Mouse (Mus musculus): ENCODE data around the gene Mrm3.
A peak's percentile ranks its signal among the peaks of the same experiment; 100 is the strongest.

Mrm3 gene

GRCm38 (mm10) chr11:76252036-76252435 is 8.5 kb downstream of the Mrm3 start:
- no peak for DNase-seq (ENCODE audit: low read depth, low spot score)

DNA sequence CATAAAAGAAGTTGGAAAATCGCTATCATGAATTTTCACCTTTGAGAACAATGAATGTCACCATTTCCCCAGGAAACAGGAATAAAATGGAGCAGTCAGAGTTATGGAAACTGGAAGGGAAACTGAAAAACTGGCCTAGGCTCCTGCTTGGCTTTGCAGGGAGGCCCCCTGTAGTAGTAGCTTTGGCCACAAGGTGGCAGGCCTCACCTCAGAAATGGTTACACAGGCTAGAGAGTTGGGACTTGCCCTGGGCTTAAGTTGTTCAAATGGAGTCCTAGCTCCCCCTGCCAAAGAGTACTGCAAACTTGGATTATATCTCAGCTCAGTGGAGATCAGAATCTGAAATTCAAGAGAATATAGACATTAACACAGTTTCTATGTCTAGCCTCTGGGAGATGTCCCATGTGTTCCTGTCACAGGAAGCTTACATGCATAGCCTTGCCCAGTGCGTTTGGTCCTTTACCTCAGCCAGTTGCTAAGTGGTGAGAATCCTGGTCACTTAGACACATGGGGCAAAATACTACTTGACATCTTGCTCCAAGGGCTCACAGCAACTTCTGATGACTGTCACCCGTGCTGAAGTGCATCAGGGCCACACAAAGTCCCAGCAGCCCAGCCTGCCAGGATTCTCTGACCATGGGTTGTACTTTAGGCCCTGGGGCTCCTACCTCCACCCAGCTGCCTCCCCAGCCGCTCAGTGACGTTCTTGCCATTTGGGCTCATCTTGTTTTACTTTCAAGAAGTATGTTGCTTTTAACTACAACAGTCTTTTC is 9.8 kb downstream of the Mrm3 start:
- peak; percentile 66 for DNase-seq (ENCODE audit: low read depth, low spot score)

DNA sequence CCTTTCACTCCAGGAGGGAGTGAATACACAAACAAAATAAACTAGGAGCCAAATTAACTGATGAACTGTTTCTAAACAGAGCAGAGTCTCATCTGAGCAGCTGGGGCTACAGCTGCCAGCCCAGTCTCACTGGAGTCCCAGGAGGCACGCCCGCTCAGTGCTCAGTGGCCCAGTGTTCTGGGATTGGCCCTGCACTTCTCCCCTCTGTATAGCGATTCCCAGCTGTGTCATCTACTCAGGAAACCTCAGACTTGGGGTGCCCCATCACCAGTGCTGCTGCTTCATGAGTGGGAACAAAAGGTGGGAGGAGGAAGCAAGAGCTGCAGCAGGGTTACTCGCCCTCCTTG is 10.4 kb downstream of the Mrm3 start:
- DNase-seq (ENCODE audit: low read depth, low spot score): no peak

GRCm38 (mm10) chr11:76255431-76256001 is 12.0 kb downstream of the Mrm3 start:
- DNase-seq (ENCODE audit: low read depth, low spot score): no peak

DNA sequence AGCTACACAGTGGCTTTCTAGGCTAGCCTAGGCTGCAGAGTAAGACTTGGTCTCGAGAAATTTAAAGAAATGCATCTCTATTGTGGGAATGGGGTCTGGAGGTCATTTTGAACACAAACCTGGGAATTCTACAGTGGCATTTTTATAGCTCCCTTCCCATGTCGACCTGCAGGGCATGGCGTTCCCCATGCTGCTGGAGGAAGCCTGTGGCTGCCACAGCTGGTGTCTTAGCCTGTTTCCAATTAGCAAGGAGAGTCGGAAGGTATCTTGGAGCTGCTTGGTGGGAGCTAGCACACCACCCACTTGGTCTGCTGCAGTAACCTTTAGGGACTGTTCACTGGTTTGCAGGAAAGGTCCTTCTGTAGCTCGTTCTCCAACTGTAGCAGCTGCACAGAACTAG is 12.6 kb downstream of the Mrm3 start:
- DNase-seq (ENCODE audit: low read depth, low spot score): no peak

GRCm38 (mm10) chr11:76257386-76257785 is 13.9 kb downstream of the Mrm3 start:
- no peak for DNase-seq (ENCODE audit: low read depth, low spot score)

DNA sequence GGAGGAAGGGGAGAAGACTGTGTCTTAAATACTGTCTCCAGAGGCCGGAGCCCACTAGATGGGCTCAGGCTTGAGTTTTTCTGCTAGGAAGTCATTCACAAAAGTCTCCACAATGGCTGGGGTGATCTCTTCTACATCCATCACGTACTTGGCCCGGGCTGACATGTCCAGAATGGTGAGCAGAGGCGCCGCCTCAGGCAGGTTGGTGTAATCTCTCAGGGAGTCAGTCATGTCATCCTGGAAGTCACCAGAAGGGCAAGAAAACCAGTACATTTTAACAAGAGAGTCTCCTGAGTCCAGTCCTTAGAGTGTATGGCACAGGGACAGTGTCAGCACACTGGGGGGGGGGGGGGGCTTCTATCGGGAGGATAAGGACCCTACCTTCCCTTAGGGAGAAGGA is 15.0 kb downstream of the Mrm3 start:
- peak; percentile 55 for DNase-seq (ENCODE audit: low read depth, low spot score)

- peak; percentile 28 for DNase-seq (ENCODE audit: low read depth, low spot score)
These were observed 16.9 kb downstream of the Mrm3 start for GRCm38 (mm10) chr11:76260208-76261050.

- no peak for DNase-seq (ENCODE audit: low read depth, low spot score)
These were observed 17.7 kb downstream of the Mrm3 start for GRCm38 (mm10) chr11:76261224-76261623.

GRCm38 (mm10) chr11:76262611-76263351 is 19.3 kb downstream of the Mrm3 start:
- DNase-seq (ENCODE audit: low read depth, low spot score): peak; percentile 23

- no peak for DNase-seq (ENCODE audit: low read depth, low spot score)
These were observed 24.0 kb downstream of the Mrm3 start for GRCm38 (mm10) chr11:76267550-76267949.

GRCm38 (mm10) chr11:76268001-76268459 is 24.5 kb downstream of the Mrm3 start:
- no peak for DNase-seq (ENCODE audit: low read depth, low spot score)

DNA sequence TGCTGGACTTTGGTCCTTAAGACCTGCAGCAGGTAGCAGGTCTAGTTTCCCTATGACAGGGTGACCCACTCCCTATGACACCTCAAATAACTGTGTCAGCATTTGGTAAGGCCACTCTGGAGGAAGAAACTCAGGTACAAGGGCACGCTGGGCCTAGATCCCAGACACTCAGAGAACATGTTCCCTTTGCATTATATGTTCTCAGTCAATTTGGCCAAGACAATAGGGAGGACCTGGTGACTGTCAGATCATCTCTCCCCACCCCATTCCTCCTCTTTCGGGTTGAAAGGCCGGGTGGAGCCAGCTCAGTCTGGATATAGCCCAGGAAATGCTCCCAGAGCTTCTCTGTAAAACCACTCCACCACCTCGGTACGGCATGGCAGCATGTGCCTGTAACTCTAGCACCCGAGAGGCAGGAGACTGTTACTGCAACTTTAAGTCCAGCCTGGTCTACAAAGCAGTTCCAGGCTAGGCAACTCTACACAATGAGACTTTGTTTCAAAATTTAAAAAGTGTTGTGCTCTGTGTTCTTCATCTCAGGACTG is 25.1 kb downstream of the Mrm3 start:
- peak; percentile 41 for DNase-seq (ENCODE audit: low read depth, low spot score)

- DNase-seq (ENCODE audit: low read depth, low spot score): peak; percentile 59
These were observed 28.9 kb downstream of the Mrm3 start for GRCm38 (mm10) chr11:76272440-76272839.

DNA sequence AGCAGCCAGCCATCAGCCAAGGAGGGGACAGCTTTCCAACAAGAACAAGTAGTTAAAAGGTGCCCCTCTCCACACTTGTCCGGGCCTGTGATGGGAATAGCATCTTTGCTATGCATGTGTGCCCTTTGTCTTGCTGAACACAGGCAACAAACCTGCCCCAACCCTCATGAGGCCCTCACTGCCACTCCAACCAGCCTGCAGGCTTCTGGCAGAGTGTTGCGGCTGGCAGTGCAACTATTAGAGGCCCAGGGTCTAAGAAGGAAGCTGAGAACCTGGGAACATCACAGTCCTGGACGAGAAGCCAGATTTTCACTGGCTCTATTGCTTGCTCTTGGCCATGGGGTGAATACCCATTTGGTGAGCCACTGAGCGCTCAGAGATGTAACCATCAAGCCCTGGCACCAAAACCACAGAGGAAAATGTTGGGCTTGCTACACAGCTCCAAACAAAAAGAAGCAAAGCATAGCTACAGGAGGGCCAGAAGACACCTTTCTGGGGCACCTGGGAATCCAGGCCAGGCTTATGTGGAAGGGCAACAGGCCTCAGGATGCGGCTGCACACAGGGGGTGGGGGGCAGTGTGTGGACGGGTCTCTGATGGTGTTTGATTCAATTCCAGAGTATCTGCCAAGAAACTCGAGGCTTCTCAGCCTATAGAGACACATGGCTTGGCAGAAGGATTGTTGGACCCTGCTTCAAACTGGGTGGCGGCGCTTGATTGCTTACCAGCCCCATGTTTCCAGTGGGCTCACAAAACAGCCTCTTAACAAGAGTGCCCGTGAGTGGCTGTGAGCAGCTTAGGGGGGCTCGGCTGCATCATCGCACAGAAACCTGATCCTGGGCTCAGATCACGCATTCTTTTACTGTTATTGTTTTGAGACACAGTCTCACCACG is 35.7 kb downstream of the Mrm3 start:
- no peak for DNase-seq (ENCODE audit: low read depth, low spot score)

- DNase-seq (ENCODE audit: low read depth, low spot score): no peak
These were observed 36.5 kb downstream of the Mrm3 start for GRCm38 (mm10) chr11:76279971-76280370.

DNA sequence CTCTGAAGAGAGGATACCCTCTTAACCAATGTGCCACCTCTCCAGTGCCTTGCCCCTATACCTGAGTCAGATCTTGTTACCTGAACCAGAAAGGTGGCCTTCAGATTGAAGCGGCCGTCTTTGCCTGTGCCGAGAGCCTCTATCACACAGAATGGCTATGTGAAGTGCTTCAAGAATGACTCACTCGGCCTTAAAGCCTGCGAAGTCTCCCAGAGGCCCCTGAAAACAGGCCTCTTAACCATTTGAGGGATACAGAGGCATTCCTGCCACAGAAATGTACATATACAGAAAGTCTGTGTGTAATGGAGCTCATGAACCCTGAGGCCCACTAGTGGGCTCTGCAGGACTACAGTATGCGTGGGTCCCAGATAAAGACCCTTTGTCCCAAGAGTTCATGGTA is 40.3 kb downstream of the Mrm3 start:
- DNase-seq (ENCODE audit: low read depth, low spot score): no peak

DNA sequence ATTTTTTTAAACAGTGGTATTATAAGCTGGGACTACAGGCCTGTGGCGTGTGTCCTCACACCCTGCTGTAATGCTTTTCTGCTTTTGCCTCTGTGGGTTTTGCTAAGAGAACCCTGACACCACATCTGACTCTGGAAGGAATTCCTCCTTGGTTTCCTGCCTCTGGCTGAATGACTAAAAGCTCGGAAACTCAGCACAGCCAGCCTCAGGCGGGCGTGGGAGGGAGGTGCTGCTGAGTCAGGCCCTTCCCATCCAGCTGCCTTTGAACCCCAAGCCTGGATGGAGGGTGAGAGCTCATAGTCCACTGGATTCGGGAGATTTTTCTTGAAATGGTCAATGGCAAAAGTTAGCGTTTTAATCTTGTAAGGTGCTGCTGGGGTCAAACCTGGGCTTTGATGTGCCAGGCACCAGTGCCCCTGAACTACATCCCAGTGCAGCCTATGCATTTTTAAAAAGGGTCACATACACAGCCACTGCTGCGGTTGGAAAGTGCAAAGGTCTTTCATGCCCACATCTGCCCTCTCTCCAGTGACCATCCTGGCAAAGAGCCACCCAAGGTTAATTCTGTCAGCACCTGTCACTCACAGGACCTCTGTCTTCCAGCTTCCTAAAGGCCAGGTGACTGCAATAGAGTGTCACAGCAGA is 42.0 kb downstream of the Mrm3 start:
- peak; percentile 51 for DNase-seq (ENCODE audit: low read depth, low spot score)

DNA sequence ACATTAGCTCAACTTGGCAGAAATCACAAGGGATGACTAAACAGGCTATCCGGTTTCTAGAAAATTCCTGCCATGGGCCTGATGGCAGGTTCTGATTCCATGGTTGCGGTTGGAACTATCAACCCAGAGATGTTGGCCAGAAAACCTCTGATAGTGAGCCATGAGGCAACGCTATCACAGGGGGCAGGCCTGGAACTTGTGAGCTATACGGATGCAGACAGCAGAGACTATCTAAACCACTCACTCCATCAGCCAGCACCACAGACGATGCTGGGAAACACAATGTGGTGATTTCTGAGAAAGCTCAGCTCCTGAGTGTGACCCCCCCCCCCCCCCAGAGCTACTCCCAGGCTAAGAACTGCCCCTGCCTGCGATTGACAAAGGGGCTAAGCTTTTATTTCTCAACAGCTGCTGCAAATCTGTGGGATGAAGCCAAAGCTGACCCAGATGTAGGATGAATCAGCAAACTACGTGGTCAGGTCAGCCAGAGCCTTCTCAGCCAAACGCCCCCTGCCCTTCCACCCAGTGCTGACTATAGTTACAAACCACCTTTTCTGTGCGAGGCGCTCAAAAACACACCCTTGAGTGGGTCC is 43.1 kb downstream of the Mrm3 start:
- no peak for DNase-seq (ENCODE audit: low read depth, low spot score)

DNA sequence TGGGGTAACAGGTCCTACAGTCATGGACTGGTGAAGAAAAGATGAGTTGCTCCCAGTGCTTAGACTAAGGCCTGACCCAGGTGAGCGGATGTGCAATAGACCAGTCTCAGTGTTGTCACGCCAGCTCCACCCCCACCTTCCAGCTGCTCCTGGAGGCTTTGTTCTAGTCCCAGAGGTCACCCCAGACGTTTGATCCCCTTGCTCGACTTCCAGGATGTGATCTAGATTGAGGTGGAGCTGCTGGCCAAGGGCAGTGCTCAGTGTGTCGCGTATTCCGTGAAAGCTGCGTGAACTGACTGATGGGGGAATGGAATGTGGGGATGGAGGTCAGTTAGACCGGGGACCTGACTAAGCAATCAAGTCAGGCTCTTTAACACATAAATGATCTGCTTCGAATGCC is 43.8 kb downstream of the Mrm3 start:
- DNase-seq (ENCODE audit: low read depth, low spot score): peak; percentile 94
